Mouse (Mus musculus): ENCODE measurements around the gene Anks6. TPM values are rescaled to one million over a fixed set of nuclear protein-coding genes. Genes with fewer than 3 reads are reported as not detected.
"Not testable (repeated sequence)": the region's sequence is repeated elsewhere in the genome, so short reads cannot be mapped to it uniquely, and the experiment has no call there.

Anks6 gene
- polyA plus RNA-seq, 1 experiment from 2014 or later = 3.8 TPM

- Histone ChIP-seq H3K4me1 (replicated peaks) (peaks cover 18% of the 10 kb centered on the region), H3K27ac (peak overlapping the region; percentile 91), H3K9me3 (peaks cover 5% of the 10 kb centered on the region; the same call in 1 of the 2 replicates), H3K4me3 (peak overlapping the region; percentile 78), H3K27me3 (ENCODE audit: insufficient read depth, poor library complexity, severe bottlenecking) (peaks cover 29% of the 10 kb centered on the region), H3K36me3 (no peaks in the 10 kb centered on the region)
- WGBS = 38% methylated on average over 25 of the region's 25 CpGs
- DNase-seq (ENCODE audit: low spot score) = no peak
Observed at GRCm38 (mm10) chr4:47057510-47058325, 491 bp upstream of the Anks6 start.

GRCm38 (mm10) chr4:47055570-47056080 lies 1.6 kb downstream of the Anks6 start:
- H3K4me3 ChIP-seq = no peak overlapping the region
- no peaks in the 10 kb centered on the region for H3K36me3 ChIP-seq
- no peak overlapping the region for H3K27ac ChIP-seq
- H3K4me1 ChIP-seq (replicated peaks) = peaks cover 30% of the 10 kb centered on the region
- H3K27me3 ChIP-seq (ENCODE audit: insufficient read depth, poor library complexity, severe bottlenecking) = peaks cover 46% of the 10 kb centered on the region
- H3K9me3 ChIP-seq = peaks cover 5% of the 10 kb centered on the region; the same call in 1 of the 2 replicates
- 94% methylated on average over 6 of the region's 6 CpGs for WGBS
- DNase-seq (ENCODE audit: low spot score) = no peak

GRCm38 (mm10) chr4:47055170-47055569 lies 2.1 kb downstream of the Anks6 start:
- not testable (repeated sequence) for H3K4me3 ChIP-seq; H3K36me3 ChIP-seq; H3K9me3 ChIP-seq; DNase-seq (ENCODE audit: low spot score); H3K27ac ChIP-seq
- Histone ChIP-seq H3K4me1 (replicated peaks) (peaks cover 35% of the 10 kb centered on the region), H3K27me3 (ENCODE audit: insufficient read depth, poor library complexity, severe bottlenecking) (peaks cover 46% of the 10 kb centered on the region)
- 92% methylated on average over 9 of the region's 9 CpGs for WGBS

- Histone ChIP-seq H3K36me3 (no peaks in the 10 kb centered on the region), H3K27me3 (ENCODE audit: insufficient read depth, poor library complexity, severe bottlenecking) (peaks cover 42% of the 10 kb centered on the region), H3K27ac (no peak overlapping the region), H3K4me1 (replicated peaks) (peaks cover 31% of the 10 kb centered on the region), H3K4me3 (no peak overlapping the region), H3K9me3 (peaks cover 5% of the 10 kb centered on the region; the same call in 1 of the 2 replicates)
- DNase-seq (ENCODE audit: low spot score) = no peak
- WGBS = 80% methylated on average over 9 of the region's 9 CpGs
Observed at GRCm38 (mm10) chr4:47051905-47052304, 5.3 kb downstream of the Anks6 start.

GRCm38 (mm10) chr4:47050642-47051381 lies 6.4 kb downstream of the Anks6 start:
- H3K36me3 ChIP-seq = no peaks in the 10 kb centered on the region
- peaks cover 35% of the 10 kb centered on the region for H3K27me3 ChIP-seq (ENCODE audit: insufficient read depth, poor library complexity, severe bottlenecking)
- peak overlapping the region; percentile 78 for H3K27ac ChIP-seq
- peaks cover 5% of the 10 kb centered on the region; the same call in 1 of the 2 replicates for H3K9me3 ChIP-seq
- DNase-seq (ENCODE audit: low spot score) = no peak
- 13% methylated on average over 10 of the region's 10 CpGs for WGBS
- H3K4me3 ChIP-seq = no peak overlapping the region
- peaks cover 28% of the 10 kb centered on the region for H3K4me1 ChIP-seq (replicated peaks)

GRCm38 (mm10) chr4:47050167-47050566 lies 7.1 kb downstream of the Anks6 start:
- 2% methylated on average over 1 of the region's 1 CpGs for WGBS
- peak; percentile 90 for DNase-seq (ENCODE audit: low spot score)
- peak overlapping the region; percentile 78 for H3K27ac ChIP-seq

GRCm38 (mm10) chr4:47049216-47049615 lies 8.0 kb downstream of the Anks6 start:
- peaks cover 23% of the 10 kb centered on the region for H3K27me3 ChIP-seq (ENCODE audit: insufficient read depth, poor library complexity, severe bottlenecking)
- H3K9me3 ChIP-seq = no peaks in the 10 kb centered on the region
- no peak overlapping the region for H3K27ac ChIP-seq
- H3K36me3 ChIP-seq = no peaks in the 10 kb centered on the region; the same call in 1 of the 2 replicates
- H3K4me3 ChIP-seq = no peak overlapping the region
- peaks cover 28% of the 10 kb centered on the region for H3K4me1 ChIP-seq (replicated peaks)
- DNase-seq (ENCODE audit: low spot score) = no peak
- WGBS = 95% methylated on average over 16 of the region's 16 CpGs

More at GRCm38 (mm10) chr4:47050167-47050566, 7.1 kb downstream of the Anks6 start:
- no peaks in the 10 kb centered on the region for H3K36me3 ChIP-seq
- no peaks in the 10 kb centered on the region for H3K9me3 ChIP-seq
- H3K4me3 ChIP-seq = no peak overlapping the region
- peaks cover 28% of the 10 kb centered on the region for H3K4me1 ChIP-seq (replicated peaks)
- H3K27me3 ChIP-seq (ENCODE audit: insufficient read depth, poor library complexity, severe bottlenecking) = peaks cover 29% of the 10 kb centered on the region

- no peaks in the 10 kb centered on the region; the same call in 1 of the 2 replicates for H3K36me3 ChIP-seq
- H3K4me1 ChIP-seq (replicated peaks) = peaks cover 28% of the 10 kb centered on the region
- no peak overlapping the region for H3K27ac ChIP-seq
- WGBS = 79% methylated on average over 4 of the region's 4 CpGs
- no peaks in the 10 kb centered on the region for H3K9me3 ChIP-seq
- H3K27me3 ChIP-seq (ENCODE audit: insufficient read depth, poor library complexity, severe bottlenecking) = peaks cover 17% of the 10 kb centered on the region
- no peak for DNase-seq (ENCODE audit: low spot score)
- no peak overlapping the region for H3K4me3 ChIP-seq
Observed at GRCm38 (mm10) chr4:47047765-47048164, 9.5 kb downstream of the Anks6 start.

GRCm38 (mm10) chr4:47046974-47047373 lies 10.3 kb downstream of the Anks6 start:
- Histone ChIP-seq H3K27me3 (ENCODE audit: insufficient read depth, poor library complexity, severe bottlenecking) (peaks cover 9% of the 10 kb centered on the region; the same call in 1 of the 2 replicates), H3K9me3 (no peaks in the 10 kb centered on the region), H3K4me1 (replicated peaks) (peaks cover 26% of the 10 kb centered on the region), H3K4me3 (no peak overlapping the region), H3K36me3 (no peaks in the 10 kb centered on the region; the same call in 1 of the 2 replicates), H3K27ac (no peak overlapping the region)
- 88% methylated on average over 6 of the region's 6 CpGs for WGBS
- no peak for DNase-seq (ENCODE audit: low spot score)

GRCm38 (mm10) chr4:47043866-47044265 lies 13.4 kb downstream of the Anks6 start:
- H3K36me3 ChIP-seq = peaks cover 14% of the 10 kb centered on the region
- peaks cover 12% of the 10 kb centered on the region; the same call in 1 of the 2 replicates for H3K4me1 ChIP-seq (replicated peaks)
- no peak overlapping the region for H3K4me3 ChIP-seq
- DNase-seq (ENCODE audit: low spot score) = no peak
- no peak overlapping the region for H3K27ac ChIP-seq
- no peaks in the 10 kb centered on the region for H3K27me3 ChIP-seq (ENCODE audit: insufficient read depth, poor library complexity, severe bottlenecking)
- H3K9me3 ChIP-seq = no peaks in the 10 kb centered on the region
- 93% methylated on average over 9 of the region's 9 CpGs for WGBS

- 93% methylated on average over 10 of the region's 10 CpGs for WGBS
- Histone ChIP-seq H3K27me3 (ENCODE audit: insufficient read depth, poor library complexity, severe bottlenecking) (no peaks in the 10 kb centered on the region), H3K27ac (no peak overlapping the region)
Observed at GRCm38 (mm10) chr4:47039586-47039985, 17.6 kb downstream of the Anks6 start.

GRCm38 (mm10) chr4:47037321-47037657 lies 19.9 kb downstream of the Anks6 start:
- H3K27ac ChIP-seq = no peak overlapping the region
- peak; percentile 80 for DNase-seq (ENCODE audit: low spot score)

More at GRCm38 (mm10) chr4:47039586-47039985, 17.6 kb downstream of the Anks6 start:
- H3K4me3 ChIP-seq = no peak overlapping the region
- peaks cover 21% of the 10 kb centered on the region for H3K36me3 ChIP-seq
- H3K9me3 ChIP-seq = no peaks in the 10 kb centered on the region
- H3K4me1 ChIP-seq (replicated peaks) = peaks cover 23% of the 10 kb centered on the region
- DNase-seq (ENCODE audit: low spot score) = no peak

More at GRCm38 (mm10) chr4:47037321-47037657, 19.9 kb downstream of the Anks6 start:
- 21% methylated on average over 5 of the region's 5 CpGs for WGBS
- H3K4me1 ChIP-seq (replicated peaks) = peaks cover 23% of the 10 kb centered on the region
- peaks cover 21% of the 10 kb centered on the region for H3K36me3 ChIP-seq
- no peak overlapping the region for H3K4me3 ChIP-seq
- no peaks in the 10 kb centered on the region for H3K27me3 ChIP-seq (ENCODE audit: insufficient read depth, poor library complexity, severe bottlenecking)
- H3K9me3 ChIP-seq = no peaks in the 10 kb centered on the region
